8 mouse cellular contexts compared by ENCODE assay signal in the genomic region with DNA sequence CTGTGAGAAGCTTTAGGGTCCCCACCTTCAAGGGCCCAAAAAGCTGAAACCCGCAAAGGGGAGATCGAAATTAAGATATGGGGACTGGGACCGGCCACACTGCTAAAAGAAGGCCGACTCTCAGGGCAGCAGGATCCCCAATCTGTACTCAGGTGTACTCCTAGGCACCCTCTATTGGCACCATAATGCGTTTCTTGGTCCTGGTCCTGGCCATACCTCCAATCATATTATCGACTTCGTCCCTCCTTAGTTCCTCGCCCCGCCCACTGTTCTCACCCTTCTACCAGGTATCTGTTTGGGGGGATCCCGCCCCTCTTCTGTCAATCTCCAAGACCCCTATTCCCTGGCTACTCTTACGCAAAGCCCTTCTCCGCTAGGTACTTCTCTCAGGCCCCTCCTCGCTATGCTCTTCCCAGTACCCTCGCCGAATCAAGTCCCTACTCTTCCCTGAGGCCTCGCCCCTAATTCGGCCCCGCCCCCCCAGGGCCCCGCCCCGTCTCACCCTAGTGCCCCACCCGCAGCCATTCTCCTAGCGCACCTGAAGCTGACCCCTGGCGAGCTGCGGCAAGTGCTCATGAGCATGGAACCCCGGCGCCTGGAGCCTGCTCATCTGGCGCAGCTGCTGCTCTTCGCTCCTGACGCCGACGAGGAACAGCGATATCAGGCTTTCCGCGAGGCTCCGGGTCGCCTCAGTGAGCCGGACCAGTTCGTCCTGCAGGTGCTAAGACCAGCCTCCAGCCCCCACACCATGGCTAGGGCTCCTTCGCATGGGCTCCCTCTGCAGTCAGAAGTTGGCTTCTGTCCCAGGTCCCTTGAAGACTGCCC. TPM values are rescaled to one million over a fixed set of nuclear protein-coding genes. Genes with fewer than 3 reads are reported as not detected.
DNase-seq lines count a peak whose midpoint lies in the region; ATAC-seq lines count a peak whose summit lies in the region.

No protein-coding gene starts in this region.

- peak overlapping the region; percentile 31 for H3K4me3 ChIP-seq in embryonic facial prominence, embryonic 15.5 days (replicated peaks)

- no peaks in the 10 kb centered on the region for H3K36me3 ChIP-seq in embryonic facial prominence, embryonic 15.5 days

- no peak overlapping the region for H3K9ac ChIP-seq in embryonic facial prominence, embryonic 15.5 days

- H3K27me3 ChIP-seq in embryonic facial prominence, embryonic 15.5 days, result peaks cover 30% of the 10 kb centered on the region

- DNase-seq in thymus, postnatal 14 days, result peak; percentile 13
- no peak for DNase-seq in thymus, postnatal 10 days (ENCODE audit: low spot score in 2 of 2)
- peak; percentile 57 for DNase-seq in kidney, postnatal 10 days
- peak; percentile 25 for DNase-seq in mesoderm, embryonic 11.5 days (ENCODE audit: low read depth, low spot score)
- no peak for DNase-seq in T-cell, adult 2 months (ENCODE audit: low spot score)
- DNase-seq in left cerebral cortex, adult 8-10 months (ENCODE audit: low spot score in 2 of 2), result no peak
- no peak for DNase-seq in right cerebral cortex, adult 18-20 months

- WGBS in embryonic facial prominence, embryonic 15.5 days, result 9% methylated on average over 39 of the region's 39 CpGs

- peaks cover 7% of the 10 kb centered on the region for H3K4me1 ChIP-seq in embryonic facial prominence, embryonic 15.5 days

- 0 out of 2 replicates have a peak, but pooled peaks have one; percentile 49 for ATAC-seq in embryonic facial prominence, embryonic 15.5 days (ENCODE audit: insufficient number of reproducible peaks, low FRiP score, low TSS enrichment, low read depth)

- peak overlapping the region; percentile 59 for H3K4me2 ChIP-seq in embryonic facial prominence, embryonic 15.5 days (replicated peaks)

- no peaks in the 10 kb centered on the region for H3K9me3 ChIP-seq in embryonic facial prominence, embryonic 15.5 days (replicated peaks)

- H3K27ac ChIP-seq in embryonic facial prominence, embryonic 15.5 days (replicated peaks), result no peak overlapping the region

RNA-seq across cellular contexts. Expression of a gene that starts 16.6 kb away (rescaled TPM):
- polyA plus RNA-seq in embryonic facial prominence, embryonic 15.5 days (2015; fragmentation: Nextera tagmentation; extraction: Ambion mirVana), result 416 and 417 TPM in 2 replicates
- 10 to 100 TPM; 32.1 to 39.5 (median 34.3) TPM for total RNA-seq in left cerebral cortex, adult 8-10 months (2022)

RNA-seq across cellular contexts. Expression of a gene that starts 29.9 kb away (rescaled TPM):
- 0.68 and 1.8 TPM in 2 replicates for polyA plus RNA-seq in embryonic facial prominence, embryonic 15.5 days (2015; fragmentation: Nextera tagmentation; extraction: Ambion mirVana)
- total RNA-seq in left cerebral cortex, adult 8-10 months (2022), result 1 to 10 TPM; 3.1 to 4.6 (median 3.6) TPM

RNA-seq across cellular contexts. Expression of a gene that starts 58.0 kb away (rescaled TPM):
- 74.6 and 77.8 TPM in 2 replicates for polyA plus RNA-seq in embryonic facial prominence, embryonic 15.5 days (2015; fragmentation: Nextera tagmentation; extraction: Ambion mirVana)
- 10 to 100 TPM; 43.1 to 44.4 (median 44.0) TPM for total RNA-seq in left cerebral cortex, adult 8-10 months (2022)

Comparison
In these comparisons a context has a peak if more than half of its experiments do, and no peak if none do; other contexts are left out.
1. DNase-seq: peak in thymus, postnatal 14 days (single experiment), kidney, postnatal 10 days (single experiment) and mesoderm, embryonic 11.5 days (single experiment); none in thymus, postnatal 10 days (0 of 2), T-cell, adult 2 months (single experiment), left cerebral cortex, adult 8-10 months (0 of 2) and right cerebral cortex, adult 18-20 months (single experiment).